Mouse (Mus musculus): ENCODE data around the gene Parva. TPM values are rescaled to one million over a fixed set of nuclear protein-coding genes. Genes with fewer than 3 reads are reported as not detected.

Gene Parva
- polyA plus RNA-seq, 1 experiment from 2014 or later, result 105 TPM

GRCm38 (mm10) chr7:112614791-112615668 lies 187.7 kb downstream of the Parva start:
- ATAC-seq (ENCODE audit: insufficient read depth), result peak; percentile 52
- WGBS, result 50% methylated on average over 10 of the region's 10 CpGs

GRCm38 (mm10) chr7:112620322-112621179 lies 193.2 kb downstream of the Parva start:
- H3K27me3 ChIP-seq (ENCODE audit: insufficient read depth, low read length), result no peaks in the 10 kb centered on the region
- no peaks in the 10 kb centered on the region for H3K9me3 ChIP-seq (ENCODE audit: low read depth, low read length)
- no peaks in the 10 kb centered on the region for H3K4me1 ChIP-seq (ENCODE audit: insufficient read depth)
- H3K4me3 ChIP-seq (ENCODE audit: low read depth, low read length), result no peak overlapping the region
- no peak overlapping the region for H3K9ac ChIP-seq
- 62% methylated on average over 22 of the region's 22 CpGs for WGBS
- peak; percentile 47 for DNase-seq
- H3K27ac ChIP-seq (ENCODE audit: low read depth), result no peak overlapping the region
- peak overlapping the region; percentile 29 for H3K4me2 ChIP-seq
- no peaks in the 10 kb centered on the region for H3K36me3 ChIP-seq (ENCODE audit: insufficient read depth)
- no peak for ATAC-seq (ENCODE audit: insufficient read depth)
- no peak for TF ChIP-seq CTCF (IDR thresholded peaks at IDR 0.05; ENCODE audit: low read depth)

More at GRCm38 (mm10) chr7:112614791-112615668, 187.7 kb downstream of the Parva start:
- peak; percentile 83 for DNase-seq
- no peak overlapping the region for H3K4me2 ChIP-seq
- TF ChIP-seq CTCF (IDR thresholded peaks at IDR 0.05; ENCODE audit: low read depth), result no peak
- H3K4me3 ChIP-seq (ENCODE audit: low read depth, low read length), result no peak overlapping the region
- H3K36me3 ChIP-seq (ENCODE audit: insufficient read depth), result no peaks in the 10 kb centered on the region
- peak overlapping the region; percentile 38; the same call in 1 of the 2 replicates for H3K27ac ChIP-seq (ENCODE audit: low read depth)
- H3K27me3 ChIP-seq (ENCODE audit: insufficient read depth, low read length), result no peaks in the 10 kb centered on the region
- H3K4me1 ChIP-seq (ENCODE audit: insufficient read depth), result no peaks in the 10 kb centered on the region
- no peak overlapping the region; the same call in 1 of the 2 replicates for H3K9ac ChIP-seq
- H3K9me3 ChIP-seq (ENCODE audit: low read depth, low read length), result no peaks in the 10 kb centered on the region

GRCm38 (mm10) chr7:112627481-112627880 lies 200.2 kb downstream of the Parva start:
- Histone ChIP-seq H3K36me3 (ENCODE audit: insufficient read depth) (no peaks in the 10 kb centered on the region), H3K9me3 (ENCODE audit: low read depth, low read length) (no peaks in the 10 kb centered on the region), H3K9ac (no peak overlapping the region), H3K4me3 (ENCODE audit: low read depth, low read length) (no peak overlapping the region), H3K4me2 (no peak overlapping the region), H3K27ac (ENCODE audit: low read depth) (no peak overlapping the region), H3K4me1 (ENCODE audit: insufficient read depth) (no peaks in the 10 kb centered on the region; the same call in 1 of the 2 replicates), H3K27me3 (ENCODE audit: insufficient read depth, low read length) (no peaks in the 10 kb centered on the region)
- WGBS, result 41% methylated on average over 4 of the region's 4 CpGs
- peak; percentile 70 for DNase-seq
- no peak for TF ChIP-seq CTCF (IDR thresholded peaks at IDR 0.05; ENCODE audit: low read depth)
- no peak; the same call in 1 of the 2 replicates for ATAC-seq (ENCODE audit: insufficient read depth)

GRCm38 (mm10) chr7:112634505-112635213 lies 207.4 kb downstream of the Parva start:
- Histone ChIP-seq H3K27ac (ENCODE audit: low read depth) (no peak overlapping the region), H3K4me3 (ENCODE audit: low read depth, low read length) (no peak overlapping the region), H3K4me2 (no peak overlapping the region), H3K27me3 (ENCODE audit: insufficient read depth, low read length) (no peaks in the 10 kb centered on the region), H3K9ac (no peak overlapping the region), H3K36me3 (ENCODE audit: insufficient read depth) (no peaks in the 10 kb centered on the region), H3K4me1 (ENCODE audit: insufficient read depth) (no peaks in the 10 kb centered on the region), H3K9me3 (ENCODE audit: low read depth, low read length) (no peaks in the 10 kb centered on the region; the same call in 1 of the 2 replicates)
- 70% methylated on average over 10 of the region's 10 CpGs for WGBS
- ATAC-seq (ENCODE audit: insufficient read depth) (no peak), DNase-seq (no peak)
- no peak for TF ChIP-seq CTCF (IDR thresholded peaks at IDR 0.05; ENCODE audit: low read depth)

GRCm38 (mm10) chr7:112635936-112636335 lies 208.6 kb downstream of the Parva start:
- H3K27me3 ChIP-seq (ENCODE audit: insufficient read depth, low read length), result no peaks in the 10 kb centered on the region
- ATAC-seq (ENCODE audit: insufficient read depth) (no peak), DNase-seq (no peak)
- no peak overlapping the region for H3K9ac ChIP-seq
- H3K27ac ChIP-seq (ENCODE audit: low read depth), result no peak overlapping the region
- H3K4me2 ChIP-seq, result no peak overlapping the region
- no peak overlapping the region for H3K4me3 ChIP-seq (ENCODE audit: low read depth, low read length)
- 88% methylated on average over 2 of the region's 2 CpGs for WGBS
- H3K36me3 ChIP-seq (ENCODE audit: insufficient read depth), result no peaks in the 10 kb centered on the region
- H3K9me3 ChIP-seq (ENCODE audit: low read depth, low read length), result no peaks in the 10 kb centered on the region; the same call in 1 of the 2 replicates
- 0 out of 2 replicates have a peak, but pooled peaks have one; percentile 10 for TF ChIP-seq CTCF (IDR thresholded peaks at IDR 0.05; ENCODE audit: low read depth)
- no peaks in the 10 kb centered on the region for H3K4me1 ChIP-seq (ENCODE audit: insufficient read depth)

Other genes starting within 250 kb of the Parva start
- 15.3 and 18.3 TPM in 2 replicates for gene Mical2, start 201.6 kb upstream of the Parva start, polyA plus RNA-seq (2014; fragmentation: Nextera tagmentation; extraction: Ambion mirVana)